Mouse (Mus musculus): ENCODE results near the gene Taar8b.

DNA sequence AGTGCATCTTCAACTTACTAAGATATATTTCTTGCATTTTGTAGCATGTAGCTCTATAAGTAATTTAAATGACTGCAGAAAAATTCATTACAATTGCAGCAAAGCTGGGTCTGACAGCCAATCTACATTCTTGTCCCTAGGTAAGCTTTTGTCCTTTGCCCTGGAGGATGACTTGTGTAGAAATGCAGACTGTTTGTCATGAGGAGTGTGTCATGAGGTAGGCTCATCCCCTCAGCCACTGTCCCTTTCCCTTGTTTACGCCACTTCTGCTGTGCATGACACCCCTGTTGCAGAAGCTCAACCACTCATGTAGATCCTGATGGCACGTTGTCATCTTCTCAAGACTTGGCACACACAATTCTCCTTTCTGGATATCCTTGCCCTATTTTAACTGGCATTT, 4.9 kb downstream of the Taar8b start:
- no peak for TF ChIP-seq CTCF (IDR thresholded peaks at IDR 0.05; ENCODE audit: extremely low read depth, insufficient read depth, low read length)
- TF ChIP-seq POLR2A (IDR thresholded peaks at IDR 0.05; ENCODE audit: extremely low read depth, insufficient read depth, low read length) = no peak
